ENCODE assay signal across 9 mouse cellular contexts in the genomic region with DNA sequence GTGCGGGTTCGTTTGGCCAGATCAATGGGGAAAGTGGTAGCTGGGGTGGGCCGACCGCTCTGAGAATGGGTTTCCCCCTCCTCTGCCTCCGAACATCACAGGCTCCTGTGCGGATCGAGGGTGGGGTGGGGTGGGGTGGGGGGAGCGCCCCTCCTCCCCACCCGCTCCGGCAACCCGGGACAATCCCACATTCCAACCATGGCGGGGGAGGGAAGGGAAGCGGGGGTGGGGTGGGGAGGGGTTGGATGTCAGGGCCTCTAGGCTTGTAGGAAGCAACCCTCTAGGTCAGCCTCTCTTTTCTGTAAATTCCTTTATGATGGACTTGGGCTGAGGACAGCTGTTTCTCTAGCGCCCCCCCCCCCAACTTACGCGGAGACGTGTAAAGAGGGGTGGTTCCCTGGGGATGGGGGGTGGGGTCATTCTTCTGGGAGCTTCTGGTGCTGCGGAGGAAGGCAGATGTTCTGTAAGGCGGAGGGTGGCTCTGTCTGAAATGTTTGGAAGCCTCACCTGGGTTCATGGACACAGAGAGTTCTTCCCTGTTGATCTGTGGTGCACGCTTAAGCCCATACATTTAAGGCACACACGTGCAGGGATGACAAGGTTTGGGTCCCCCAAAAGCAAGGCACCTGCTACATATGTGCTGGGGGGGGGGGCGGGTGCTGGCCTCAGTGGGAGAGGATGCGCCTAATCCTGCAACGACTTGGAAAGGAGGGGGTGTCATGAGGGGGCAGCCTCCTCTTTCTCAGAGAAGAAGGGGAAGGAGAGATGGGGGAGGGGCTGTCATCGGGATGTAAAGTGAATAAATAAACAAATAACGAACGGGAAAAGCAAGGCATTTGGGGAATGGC. TPM values are rescaled to one million over a fixed set of nuclear protein-coding genes. Genes with fewer than 3 reads are reported as not detected.
DNase-seq lines count a peak whose midpoint lies in the region; ATAC-seq and TF ChIP-seq lines count a peak whose summit lies in the region.
"Had no signal": no experiment of that assay in that cellular context is flagged by ENCODE, and none has a peak within 500 bp of the region (broad histone marks: within the 10 kb centered on the region; RNA-seq: fewer than 3 reads in every experiment).

No protein-coding gene starts in this region.

- peaks cover 3 to 12% of the 10 kb centered on the region in 2 experiments; a peak in 2 of 4 replicates for H3K4me1 ChIP-seq in ES-E14 (ENCODE audit: control insufficient read depth in 2 of 2, insufficient read depth in 2 of 2, low read length in 2 of 2, poor library complexity in 1 of 2)
- H3K4me1 ChIP-seq in hindbrain, embryonic 12.5 days, result peaks cover 15% of the 10 kb centered on the region

- peak overlapping the region; percentile 60 for H3K4me2 ChIP-seq in hindbrain, embryonic 12.5 days (replicated peaks)

- H3K36me3 ChIP-seq in ES-E14 (ENCODE audit: control insufficient read depth, insufficient read depth, low read length, poor library complexity, severe bottlenecking), result no peaks in the 10 kb centered on the region
- no peaks in the 10 kb centered on the region for H3K36me3 ChIP-seq in hindbrain, embryonic 12.5 days

- 6% methylated on average over 20 of the region's 27 CpGs for WGBS in hindbrain, embryonic 12.5 days

- H3K27ac ChIP-seq in ES-E14 (ENCODE audit: insufficient read depth, low read depth, low read length, poor library complexity, severe bottlenecking), result peak overlapping the region; percentile 78; the same call in 1 of the 2 replicates
- no peak overlapping the region for H3K27ac ChIP-seq in hindbrain, embryonic 12.5 days
- no peak overlapping the region for H3K27ac ChIP-seq in left cerebral cortex, adult 2 months

- H3K4me3 ChIP-seq in ES-E14 (ENCODE audit: insufficient read depth in 1 of 2, low read depth in 1 of 2, low read length in 2 of 2, poor library complexity in 1 of 2, severe bottlenecking in 1 of 2), result peak overlapping the region; percentile 30 to 60; a peak in 3 of 4 replicates
- H3K4me3 ChIP-seq in hindbrain, embryonic 12.5 days, result peak overlapping the region; percentile 25
- H3K4me3 ChIP-seq in left cerebral cortex, adult 2 months, result no peak overlapping the region

- peak overlapping the region; percentile 45; the same call in 1 of the 2 replicates for H3K9ac ChIP-seq in ES-E14 (ENCODE audit: insufficient read depth, low read depth, low read length, poor library complexity, severe bottlenecking)
- H3K9ac ChIP-seq in hindbrain, embryonic 12.5 days, result peak overlapping the region; percentile 53

- in situ Hi-C loops in ES-E14 (cut with MboI; ENCODE audit: low sequenced_read_pairs in 2 of 2, unreplicated experiment in 2 of 2), result no loop called here

- intact Hi-C loops in left cerebral cortex, adult 2 months (cut with DNase I), result no loop called here

- ATAC-seq in hindbrain, embryonic 12.5 days (ENCODE audit: low FRiP score), result peak; percentile 32; the same call in 1 of the 2 replicates

- H3K27me3 ChIP-seq in hindbrain, embryonic 12.5 days, result peaks cover 6% of the 10 kb centered on the region; the same call in 1 of the 2 replicates

- H3K9me3 ChIP-seq in ES-E14 (ENCODE audit: control insufficient read depth, insufficient read depth, low read depth, low read length), result no peaks in the 10 kb centered on the region
- 0 out of 2 replicates have a peak, but pooled peaks cover 6% of the 10 kb centered on the region for H3K9me3 ChIP-seq in hindbrain, embryonic 12.5 days (replicated peaks)

- DNase-seq in embryo, embryonic 10.5 days (ENCODE audit: low spot score), result peak; percentile 30
- DNase-seq in embryo, embryonic 10 days (ENCODE audit: low spot score), result no peak
- no peak for DNase-seq in ES-E14 (ENCODE audit: low read depth, low spot score)
- peak; percentile 44 for DNase-seq in mesoderm, embryonic 11.5 days (ENCODE audit: low read depth, low spot score)
- DNase-seq in adrenal gland, postnatal 36 days, result no peak
- DNase-seq in frontal cortex, adult 2 months (ENCODE audit: extremely low spot score in 1 of 2, low spot score in 1 of 2), result no peak
- DNase-seq in left cerebral cortex, adult 2 months (ENCODE audit: extremely low spot score in 1 of 2, low spot score in 2 of 2), result no peak
- DNase-seq: adrenal gland, postnatal 10 days had no signal

- no peak for TF ChIP-seq CTCF in left cerebral cortex, adult 2 months (IDR thresholded peaks at IDR 0.05)

TF ChIP-seq in ES-E14, 5 proteins besides CTCF, POLR2A, EP300 and RAD21:
- TF ChIP-seq CHD2 (IDR thresholded peaks at IDR 0.05; ENCODE audit: low read depth, low read length) (no peak), ZC3H11A (IDR thresholded peaks at IDR 0.05; ENCODE audit: borderline replicate concordance, low read depth, low read length) (no peak), MAFK (IDR thresholded peaks at IDR 0.05; ENCODE audit: insufficient read depth, low read depth, low read length) (no peak), ZNF384 (IDR thresholded peaks at IDR 0.05; ENCODE audit: low read depth, low read length) (no peak), HCFC1 (IDR thresholded peaks at IDR 0.05; ENCODE audit: borderline replicate concordance, insufficient read depth, low read length) (no peak)

RNA-seq across cellular contexts. Expression of gene Gtf3a, which starts 27.9 kb away (rescaled TPM):
- total RNA-seq in ES-E14 (2012; rRNA removed), result 72.3 and 80.4 TPM in 2 replicates
- 89.1 and 97.1 TPM in 2 replicates for polyA plus RNA-seq in hindbrain, embryonic 12.5 days (2016; fragmentation: Nextera tagmentation; extraction: Ambion mirVana)
- 10 to 100 TPM; 26.6 to 33.1 TPM for total RNA-seq in adrenal gland, postnatal 36 days (2021)
- 48.2 and 55.2 TPM in 2 replicates for polyA plus RNA-seq in frontal cortex, adult 2 months (2012; rRNA removed)
- 10 to 100 TPM; 25.3 to 26.0 TPM for total RNA-seq in left cerebral cortex, adult 2 months (2021)

RNA-seq across cellular contexts. Expression of gene Mtif3, which starts 43.1 kb away (rescaled TPM):
- 16.1 and 17.9 TPM in 2 replicates for total RNA-seq in ES-E14 (2012; rRNA removed)
- polyA plus RNA-seq in hindbrain, embryonic 12.5 days (2016; fragmentation: Nextera tagmentation; extraction: Ambion mirVana), result 23.5 and 24.6 TPM in 2 replicates
- total RNA-seq in adrenal gland, postnatal 36 days (2021), result 10 to 100 TPM; 24.0 to 31.5 TPM
- polyA plus RNA-seq in frontal cortex, adult 2 months (2012; rRNA removed), result 22.0 and 22.7 TPM in 2 replicates
- total RNA-seq in left cerebral cortex, adult 2 months (2021), result 10 to 100 TPM; 18.1 to 24.9 TPM

Comparison
In these comparisons a context has a peak if more than half of its experiments do, and no peak if none do; other contexts are left out.
1. DNase-seq: peak in embryo, embryonic 10.5 days (single experiment) and mesoderm, embryonic 11.5 days (single experiment); none in embryo, embryonic 10 days (single experiment), ES-E14 (single experiment), adrenal gland, postnatal 36 days (0 of 2), frontal cortex, adult 2 months (0 of 2) and left cerebral cortex, adult 2 months (0 of 2).